Mouse (Mus musculus) liver, adult (tissue): ENCODE data around the gene Traip.

Source experiments
- GATA4 ChIP-seq: IDR thresholded peaks from 2 replicates; pipeline ENCODE4 v1.6.1; 2014; ENCODE audit warnings: mild to moderate bottlenecking, low read length; ENCODE audit not compliant: insufficient replicate concordance

The Traip gene

GRCm38 (mm10) chr9:107955613-107956289 lies 5.8 kb downstream of the Traip start:
- TF ChIP-seq GATA4 = no peak

GRCm38 (mm10) chr9:107957141-107957540 lies 7.2 kb downstream of the Traip start:
- no peak for TF ChIP-seq GATA4

GRCm38 (mm10) chr9:107959896-107960295 lies 10.0 kb downstream of the Traip start:
- TF ChIP-seq GATA4 = no peak

- no peak for TF ChIP-seq GATA4
These were observed 11.0 kb downstream of the Traip start for GRCm38 (mm10) chr9:107960928-107961327.

GRCm38 (mm10) chr9:107961351-107961762 lies 11.4 kb downstream of the Traip start:
- no peak for TF ChIP-seq GATA4

- TF ChIP-seq GATA4 = no peak
These were observed 11.9 kb downstream of the Traip start for GRCm38 (mm10) chr9:107961881-107962280.

GRCm38 (mm10) chr9:107962916-107963315 lies 13.0 kb downstream of the Traip start:
- no peak for TF ChIP-seq GATA4

GRCm38 (mm10) chr9:107963700-107964099 lies 13.8 kb downstream of the Traip start:
- TF ChIP-seq GATA4 = no peak

- no peak for TF ChIP-seq GATA4
These were observed 14.7 kb downstream of the Traip start for GRCm38 (mm10) chr9:107964681-107965080.

GRCm38 (mm10) chr9:107966676-107967075 lies 16.7 kb downstream of the Traip start:
- TF ChIP-seq GATA4 = no peak

- TF ChIP-seq GATA4 = no peak
These were observed 17.5 kb downstream of the Traip start for GRCm38 (mm10) chr9:107967437-107967836.

GRCm38 (mm10) chr9:107968531-107968930 lies 18.6 kb downstream of the Traip start:
- no peak for TF ChIP-seq GATA4

GRCm38 (mm10) chr9:107970311-107970710 lies 20.4 kb downstream of the Traip start:
- no peak for TF ChIP-seq GATA4

GRCm38 (mm10) chr9:107971690-107972541 lies 22.0 kb downstream of the Traip start:
- TF ChIP-seq GATA4 = no peak

- peak; percentile 77; the same call in 1 of the 2 replicates for TF ChIP-seq GATA4
These were observed 24.7 kb downstream of the Traip start for GRCm38 (mm10) chr9:107974491-107975171.
